Mouse (Mus musculus) embryonic facial prominence, embryonic 15.5 days (tissue): ENCODE measurements at regions not wholly inside any gene's neighbourhood (a gene's known extent, or its start where the extent isn't known, plus 50 kb on each side); places are given as distances from the start of the nearest gene placed in this dataset.
A peak's percentile ranks its signal among the peaks of the same experiment; 100 is the strongest.

Experiments
- ATAC-seq: fragments of 200-750 bp; cut with Nextera tagmentation; 2 replicates; pipeline ENCODE4 v1.8.0; 2017; ENCODE audit warnings: low read depth, moderate TSS enrichment; ENCODE audit not compliant: insufficient number of reproducible peaks, low FRiP score, low TSS enrichment
- H3K27ac ChIP-seq: fragments of 300-500 bp; sonication (generic); replicated peaks from 2 replicates; pipeline ENCODE4 v1.5.1; 2015; ENCODE audit warnings: mild to moderate bottlenecking, inconsistent platforms
- H3K27me3 ChIP-seq: fragments of 300-500 bp; sonication (generic); 2 replicates; pipeline ENCODE4 v1.6.1; 2015; ENCODE audit warnings: inconsistent platforms
- H3K36me3 ChIP-seq: fragments of 300-500 bp; sonication (generic); 2 replicates; pipeline ENCODE4 v1.6.1; 2015; ENCODE audit warnings: mild to moderate bottlenecking, inconsistent platforms
- H3K4me1 ChIP-seq: fragments of 300-500 bp; sonication (generic); 2 replicates; pipeline ENCODE4 v1.6.1; 2015; ENCODE audit warnings: inconsistent platforms
- H3K4me2 ChIP-seq: fragments of 300-500 bp; sonication (generic); replicated peaks from 2 replicates; pipeline ENCODE4 v1.6.1; 2015; ENCODE audit warnings: mild to moderate bottlenecking, inconsistent platforms
- H3K4me3 ChIP-seq: fragments of 300-500 bp; sonication (generic); replicated peaks from 2 replicates; pipeline ENCODE4 v1.5.1; 2015; ENCODE audit warnings: mild to moderate bottlenecking, inconsistent platforms
- H3K9ac ChIP-seq: fragments of 300-500 bp; sonication (generic); 2 replicates; pipeline ENCODE4 v1.6.1; 2015; ENCODE audit warnings: inconsistent platforms
- H3K9me3 ChIP-seq: fragments of 300-500 bp; sonication (generic); replicated peaks from 2 replicates; pipeline ENCODE4 v1.6.1; 2016; ENCODE audit warnings: inconsistent platforms
- WGBS: fragments of 180-500 bp; shearing (Covaris S2); methylation state at CpG from one replicate; pipeline ENCODE4 v1.1.7; 2015; 5-methylcytosine and 5-hydroxymethylcytosine counted together

DNA sequence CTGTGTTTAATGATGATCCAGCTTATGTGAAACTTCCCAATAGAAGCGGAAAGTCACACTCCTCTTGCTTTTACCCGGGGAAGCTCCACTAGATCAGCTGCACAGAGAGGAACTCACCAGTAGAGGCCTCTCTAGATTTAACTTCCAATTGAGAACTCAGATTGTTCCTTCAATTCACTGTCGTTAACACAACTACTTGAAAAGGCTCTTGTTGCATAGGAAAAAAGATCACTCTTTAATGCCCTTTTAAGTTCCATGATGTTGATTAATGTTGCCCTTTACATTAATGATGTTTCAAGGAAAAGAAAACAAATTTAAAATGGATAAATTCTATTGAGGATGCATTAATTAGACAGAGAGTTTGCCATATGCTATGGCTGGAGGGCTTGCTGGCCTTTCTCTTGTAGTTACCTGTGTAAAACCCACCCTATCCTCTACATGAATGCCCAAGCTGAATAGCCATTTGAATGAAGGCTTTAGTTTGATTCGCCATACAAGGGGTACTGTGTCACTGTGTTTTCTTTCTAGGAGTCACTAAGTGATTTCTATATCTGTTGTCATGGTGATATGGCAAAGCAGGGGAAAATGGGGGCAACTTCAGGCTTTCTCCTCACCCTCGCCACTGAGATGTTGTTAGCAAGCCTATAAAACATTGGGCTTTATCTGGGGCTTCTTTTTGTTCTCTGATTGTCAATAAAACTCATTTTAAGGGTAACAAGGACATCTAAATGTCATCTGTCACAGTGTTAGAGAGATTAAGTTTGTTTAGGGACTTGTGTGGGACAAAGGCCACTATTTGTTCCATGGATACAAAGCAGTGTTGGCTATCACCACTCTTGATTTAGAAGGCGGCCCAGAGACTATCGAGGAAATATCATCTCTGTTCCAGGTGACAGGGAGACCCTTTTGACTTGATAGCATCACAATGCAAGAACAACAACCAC lies 429.9 kb upstream of the Tbc1d2b start:
- H3K4me3 ChIP-seq = no peak overlapping the region
- no peaks in the 10 kb centered on the region for H3K36me3 ChIP-seq
- no peak overlapping the region for H3K27ac ChIP-seq
- H3K9ac ChIP-seq = no peak overlapping the region
- H3K4me1 ChIP-seq = no peaks in the 10 kb centered on the region
- 47% methylated on average over 7 of the region's 7 CpGs for WGBS
- no peaks in the 10 kb centered on the region for H3K27me3 ChIP-seq
- H3K4me2 ChIP-seq = no peak overlapping the region
- H3K9me3 ChIP-seq = no peaks in the 10 kb centered on the region
- ATAC-seq = no peak

DNA sequence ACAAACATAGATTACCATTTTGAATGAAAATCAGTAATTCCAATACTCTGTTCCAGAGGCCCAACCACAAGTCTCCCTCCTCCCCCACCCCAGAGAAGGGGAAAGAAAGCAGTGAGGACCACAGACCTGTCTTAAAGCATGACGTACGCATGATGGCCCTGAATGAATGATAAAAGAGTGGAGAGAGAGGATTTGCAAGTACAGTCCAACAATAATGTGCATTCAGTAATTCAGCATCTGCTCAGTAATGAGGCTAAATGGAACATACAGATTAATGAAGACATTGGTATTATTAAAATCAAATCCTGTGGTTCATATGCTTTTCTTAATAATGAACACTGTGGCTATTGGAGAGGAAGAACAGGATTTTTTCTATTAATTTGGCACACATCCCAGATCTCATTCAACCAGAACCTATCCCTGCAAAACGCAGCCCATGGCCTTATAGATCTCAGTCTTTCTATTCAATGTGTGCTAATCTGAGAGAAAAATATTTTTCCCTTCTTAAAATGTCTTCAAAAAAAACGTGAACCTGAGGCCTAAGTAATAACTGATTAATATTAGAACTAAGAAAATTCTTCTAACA lies 430.7 kb upstream of the Tbc1d2b start:
- Histone ChIP-seq H3K27me3 (no peaks in the 10 kb centered on the region), H3K9me3 (no peaks in the 10 kb centered on the region), H3K9ac (no peak overlapping the region), H3K4me2 (no peak overlapping the region), H3K36me3 (no peaks in the 10 kb centered on the region), H3K27ac (no peak overlapping the region), H3K4me1 (no peaks in the 10 kb centered on the region), H3K4me3 (no peak overlapping the region)
- ATAC-seq = no peak
- 55% methylated on average over 4 of the region's 4 CpGs for WGBS

DNA sequence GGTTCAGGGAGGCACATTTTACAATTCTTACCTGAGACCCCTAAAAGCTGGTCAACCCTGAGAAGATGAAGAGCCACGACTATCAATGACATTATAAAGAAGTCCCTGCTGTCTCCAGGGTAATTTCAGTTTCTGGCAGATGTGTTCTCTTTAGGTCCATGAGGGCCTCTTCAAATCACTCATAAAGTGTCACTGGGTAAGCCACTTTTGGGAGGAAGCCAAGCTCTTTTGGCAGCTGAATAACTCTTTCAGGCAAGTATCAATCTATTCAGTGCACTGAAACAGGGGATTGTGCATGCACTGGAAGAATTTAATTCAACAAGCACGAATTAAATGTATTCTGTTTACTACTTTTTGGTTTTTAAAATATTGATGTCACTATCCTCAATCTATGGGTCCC lies 443.1 kb upstream of the Tbc1d2b start:
- Histone ChIP-seq H3K9me3 (no peaks in the 10 kb centered on the region), H3K27ac (no peak overlapping the region), H3K36me3 (no peaks in the 10 kb centered on the region), H3K4me1 (no peaks in the 10 kb centered on the region), H3K9ac (no peak overlapping the region), H3K27me3 (no peaks in the 10 kb centered on the region), H3K4me3 (no peak overlapping the region), H3K4me2 (no peak overlapping the region)
- ATAC-seq = no peak
- 50% methylated on average over 2 of the region's 2 CpGs for WGBS

DNA sequence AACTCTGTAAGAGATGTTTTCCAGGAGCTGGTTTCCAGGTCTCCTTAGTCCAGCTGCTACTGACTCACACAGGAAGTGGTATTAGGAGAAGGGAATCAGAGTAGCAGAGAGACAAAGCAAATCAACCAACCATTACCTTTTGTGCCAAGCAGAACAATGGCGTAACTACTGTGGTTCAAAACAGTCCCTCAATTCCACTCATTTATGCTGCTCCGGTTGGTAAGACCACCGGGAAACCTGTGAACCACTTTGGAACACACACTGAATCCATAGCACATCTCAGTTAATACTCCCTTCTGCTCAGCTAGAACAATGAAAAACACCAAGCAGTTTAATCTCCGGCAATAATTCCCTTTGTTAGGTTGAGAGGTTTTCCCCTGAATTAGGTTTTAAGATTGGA lies 460.8 kb upstream of the Tbc1d2b start:
- no peaks in the 10 kb centered on the region for H3K36me3 ChIP-seq
- 61% methylated on average over 4 of the region's 4 CpGs for WGBS
- no peak for ATAC-seq
- H3K27ac ChIP-seq = no peak overlapping the region
- H3K27me3 ChIP-seq = no peaks in the 10 kb centered on the region
- H3K4me3 ChIP-seq = no peak overlapping the region
- H3K9ac ChIP-seq = no peak overlapping the region
- no peaks in the 10 kb centered on the region for H3K9me3 ChIP-seq
- no peak overlapping the region for H3K4me2 ChIP-seq
- H3K4me1 ChIP-seq = no peaks in the 10 kb centered on the region

DNA sequence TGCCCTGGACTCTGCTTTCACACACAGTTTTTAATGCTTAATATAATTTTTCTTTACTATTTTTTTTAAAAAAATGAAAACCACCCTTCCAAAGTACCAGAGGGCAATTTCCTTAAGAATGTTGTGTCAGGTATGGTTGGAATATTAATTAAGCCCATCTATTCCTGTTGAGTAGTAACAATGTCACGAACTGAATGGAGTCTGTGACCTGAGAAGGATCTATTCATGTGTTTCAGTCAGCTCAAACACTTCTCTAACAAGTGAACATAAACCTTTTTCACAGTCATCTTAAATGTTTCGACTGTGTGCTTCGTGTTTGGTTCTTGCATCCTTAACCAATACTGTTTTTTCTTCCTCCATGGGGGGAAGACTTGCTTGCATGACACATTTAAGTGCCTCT lies 486.6 kb upstream of the Tbc1d2b start:
- no peak for ATAC-seq
- Histone ChIP-seq H3K9ac (no peak overlapping the region), H3K4me3 (no peak overlapping the region), H3K27ac (no peak overlapping the region), H3K27me3 (no peaks in the 10 kb centered on the region), H3K9me3 (no peaks in the 10 kb centered on the region), H3K36me3 (no peaks in the 10 kb centered on the region), H3K4me1 (no peaks in the 10 kb centered on the region), H3K4me2 (no peak overlapping the region)
- WGBS = 65% methylated on average over 3 of the region's 3 CpGs

DNA sequence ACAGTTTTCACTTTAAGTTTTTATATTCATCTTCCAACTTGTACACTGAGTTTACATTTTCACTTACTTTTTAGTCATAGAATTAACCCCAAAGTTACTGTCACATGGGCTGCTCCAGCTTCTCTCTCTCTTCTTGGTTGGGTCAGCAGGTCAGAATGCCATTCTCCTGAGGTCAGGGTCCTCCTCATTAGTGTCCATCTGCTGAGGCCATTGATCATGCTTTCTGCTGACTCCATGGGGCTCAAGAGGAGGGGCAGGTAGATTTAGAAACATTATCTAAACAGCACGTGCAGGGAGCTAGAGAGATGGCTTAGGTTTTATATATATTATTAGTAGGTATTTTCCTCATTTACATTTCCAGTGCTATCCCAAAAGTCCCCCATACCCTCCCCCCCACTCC lies 503.7 kb upstream of the Tbc1d2b start:
- H3K36me3 ChIP-seq = no peaks in the 10 kb centered on the region
- H3K4me2 ChIP-seq = no peak overlapping the region
- H3K4me1 ChIP-seq = no peaks in the 10 kb centered on the region
- no peak overlapping the region for H3K4me3 ChIP-seq
- H3K9ac ChIP-seq = no peak overlapping the region
- ATAC-seq = no peak
- H3K9me3 ChIP-seq = no peaks in the 10 kb centered on the region
- H3K27ac ChIP-seq = no peak overlapping the region
- WGBS = 32% methylated on average over 1 of the region's 1 CpGs
- no peaks in the 10 kb centered on the region for H3K27me3 ChIP-seq

DNA sequence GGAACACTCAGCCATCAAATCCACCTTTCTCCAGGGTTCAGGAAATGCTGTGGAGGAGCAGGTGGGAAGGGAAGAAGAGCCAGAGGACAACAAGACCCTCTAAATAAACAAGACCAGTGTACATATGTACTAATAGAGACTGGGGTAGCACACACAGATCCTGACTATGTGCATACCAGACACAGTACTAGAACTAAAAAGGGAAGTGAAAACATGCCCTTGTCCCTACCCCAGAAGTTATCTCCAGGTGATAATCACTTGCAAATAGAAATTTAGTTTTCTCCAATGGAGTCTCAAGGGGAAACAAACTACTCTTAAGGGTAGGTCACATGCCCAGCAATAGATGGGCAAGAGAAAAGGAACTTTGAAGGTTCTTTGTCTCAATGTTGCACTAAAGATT lies 518.9 kb upstream of the Tbc1d2b start:
- ATAC-seq = no peak
- no peaks in the 10 kb centered on the region for H3K4me1 ChIP-seq
- H3K9ac ChIP-seq = no peak overlapping the region

DNA sequence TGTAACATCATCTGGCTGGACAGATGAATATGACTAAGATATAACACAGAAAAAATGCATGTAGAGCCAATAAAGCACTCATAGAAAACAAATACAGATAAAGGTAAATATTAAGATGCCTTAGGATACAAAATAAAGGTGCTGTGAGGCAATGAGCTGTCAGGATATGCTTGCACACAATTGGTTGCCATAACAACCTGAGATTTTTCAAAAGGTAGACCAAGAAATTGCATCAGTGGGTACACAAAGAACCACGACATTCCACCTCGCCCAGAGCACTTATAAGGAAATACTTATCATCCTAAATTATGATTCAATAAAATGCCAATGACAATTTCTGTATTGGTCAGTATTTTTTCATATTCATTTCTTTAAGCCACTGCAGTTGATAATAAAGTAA lies 521.3 kb upstream of the Tbc1d2b start:
- no peak for ATAC-seq
- no peak overlapping the region for H3K4me2 ChIP-seq
- no peak overlapping the region for H3K27ac ChIP-seq
- H3K36me3 ChIP-seq = no peaks in the 10 kb centered on the region
- H3K4me3 ChIP-seq = no peak overlapping the region
- no peaks in the 10 kb centered on the region for H3K9me3 ChIP-seq
- WGBS = 62% methylated on average over 2 of the region's 2 CpGs
- no peak overlapping the region for H3K9ac ChIP-seq
- no peaks in the 10 kb centered on the region for H3K27me3 ChIP-seq
- H3K4me1 ChIP-seq = no peaks in the 10 kb centered on the region

More for the DNA sequence above, 518.9 kb upstream of the Tbc1d2b start:
- Histone ChIP-seq H3K27ac (no peak overlapping the region), H3K4me2 (no peak overlapping the region), H3K36me3 (no peaks in the 10 kb centered on the region), H3K9me3 (no peaks in the 10 kb centered on the region), H3K4me3 (no peak overlapping the region), H3K27me3 (no peaks in the 10 kb centered on the region)

DNA sequence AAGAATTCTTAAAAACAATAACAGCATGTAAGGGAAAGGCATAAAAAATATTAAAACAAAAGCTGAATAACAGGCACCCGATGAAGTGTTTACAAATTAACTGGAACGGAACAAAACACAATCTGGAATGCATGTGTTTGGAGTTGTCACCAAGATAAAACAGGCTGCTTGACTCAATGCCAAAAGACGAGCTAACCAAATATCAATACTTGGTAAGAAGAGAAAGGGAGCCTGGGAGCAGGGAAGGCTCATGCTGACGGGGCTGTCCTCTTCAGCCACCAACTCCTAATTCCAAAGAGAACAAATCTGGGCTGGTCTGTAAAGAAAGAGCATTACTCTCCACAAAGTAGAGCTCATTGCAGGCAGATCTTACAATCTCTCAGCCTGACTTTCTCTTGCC lies 545.4 kb upstream of the Zic4 start:
- H3K9ac ChIP-seq = no peak overlapping the region
- H3K4me2 ChIP-seq = no peak overlapping the region
- H3K4me1 ChIP-seq = no peaks in the 10 kb centered on the region
- no peak overlapping the region for H3K4me3 ChIP-seq
- no peaks in the 10 kb centered on the region for H3K9me3 ChIP-seq
- WGBS = 42% methylated on average over 4 of the region's 4 CpGs
- no peak for ATAC-seq
- no peak overlapping the region for H3K27ac ChIP-seq
- no peaks in the 10 kb centered on the region for H3K36me3 ChIP-seq
- H3K27me3 ChIP-seq = no peaks in the 10 kb centered on the region

DNA sequence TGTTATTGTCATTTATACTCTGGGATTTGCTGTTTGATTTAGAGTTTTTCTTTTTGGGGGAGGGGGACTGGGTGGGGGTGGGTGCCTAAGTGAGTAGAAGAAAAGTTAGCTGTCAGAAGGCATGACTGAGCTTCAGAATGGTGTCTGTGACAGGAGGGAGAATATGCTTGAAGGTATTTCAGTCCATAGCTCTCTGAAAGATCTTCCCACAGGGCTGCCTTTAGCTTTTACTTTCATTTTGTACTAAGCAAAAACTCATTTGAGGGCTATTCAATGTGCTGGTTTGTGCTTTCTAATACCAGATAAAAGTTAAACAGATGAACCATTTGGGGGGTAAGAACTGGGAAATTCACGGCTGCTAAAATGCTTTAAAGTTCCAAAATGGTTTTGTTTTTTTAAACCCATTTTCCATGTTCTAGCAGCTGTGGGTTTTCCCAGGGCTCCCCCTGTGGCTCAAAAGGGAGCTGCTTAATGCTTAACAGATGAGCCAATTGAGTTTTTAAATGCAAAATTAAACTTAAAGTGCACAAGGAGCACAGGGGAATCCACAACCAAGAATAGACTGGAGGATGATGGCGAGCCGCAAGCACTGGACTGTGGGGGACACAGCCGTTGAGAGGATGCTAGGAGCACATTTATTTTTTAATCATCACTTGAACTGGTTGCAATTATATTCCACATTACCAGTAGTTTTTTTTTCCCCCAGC lies 538.5 kb upstream of the Zic4 start:
- peak overlapping the region; percentile 29 for H3K4me2 ChIP-seq
- no peak for ATAC-seq
- peak overlapping the region; percentile 13; the same call in 1 of the 2 replicates for H3K4me3 ChIP-seq
- no peaks in the 10 kb centered on the region for H3K4me1 ChIP-seq
- no peak overlapping the region for H3K9ac ChIP-seq
- H3K9me3 ChIP-seq = no peaks in the 10 kb centered on the region
- H3K27ac ChIP-seq = no peak overlapping the region
- H3K36me3 ChIP-seq = no peaks in the 10 kb centered on the region
- WGBS = 37% methylated on average over 4 of the region's 4 CpGs
- H3K27me3 ChIP-seq = no peaks in the 10 kb centered on the region

DNA sequence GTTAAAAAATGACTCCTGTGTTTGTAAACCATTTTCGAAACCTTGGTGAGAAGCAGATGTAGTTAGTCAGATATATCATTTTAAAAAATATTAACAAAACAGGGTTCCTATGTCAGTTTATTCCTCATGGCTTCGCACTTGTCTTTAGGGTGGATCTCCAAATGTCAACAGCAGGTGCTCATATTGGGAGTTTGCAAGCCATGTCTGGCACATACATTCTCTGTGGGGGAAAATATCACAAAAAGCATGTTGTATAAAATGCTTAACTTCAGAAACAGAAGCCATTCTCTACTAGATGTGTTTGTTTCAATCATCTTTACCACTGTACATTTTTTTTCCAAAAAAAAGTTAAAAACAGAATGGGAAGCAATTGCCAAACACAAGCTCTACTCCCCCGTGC lies 534.7 kb upstream of the Zic4 start:
- Histone ChIP-seq H3K4me3 (no peak overlapping the region), H3K4me2 (no peak overlapping the region), H3K4me1 (no peaks in the 10 kb centered on the region), H3K9ac (no peak overlapping the region), H3K36me3 (no peaks in the 10 kb centered on the region), H3K27me3 (no peaks in the 10 kb centered on the region), H3K9me3 (no peaks in the 10 kb centered on the region), H3K27ac (no peak overlapping the region)
- no peak for ATAC-seq
- 78% methylated on average over 3 of the region's 3 CpGs for WGBS
